Mouse (Mus musculus) liver, embryonic 14.5 days (tissue): Measurements from ENCODE around the gene 4930558K02Rik.

Experiments
- CTCF ChIP-seq: IDR thresholded peaks from 2 replicates; pipeline ENCODE4 v1.5.1; 2016; ENCODE audit warnings: antibody characterized with exemption, low read depth, control low read depth
- EP300 ChIP-seq: IDR thresholded peaks from 2 replicates; pipeline ENCODE4 v1.6.1; 2016; ENCODE audit warnings: antibody characterized with exemption, low read depth

- TF ChIP-seq CTCF (no peak), EP300 (no peak)
Observed at GRCm38 (mm10) chr1:161957964-161958950, 21.2 kb downstream of the 4930558K02Rik start.
